Mouse (Mus musculus): ENCODE data around the gene Gas7. TPM values are rescaled to one million over a fixed set of nuclear protein-coding genes. Genes with fewer than 3 reads are reported as not detected.

The Gas7 gene
- polyA plus RNA-seq, 2 experiments = 9.8 to 18.2 TPM

- H3K9me3 ChIP-seq (ENCODE audit: control insufficient read depth, low read length) = no peaks in the 10 kb centered on the region
- no peak overlapping the region for H3K27ac ChIP-seq (replicated peaks; ENCODE audit: low read depth, low read length)
- no peak for ATAC-seq (ENCODE audit: low FRiP score, low read depth)
- no peak overlapping the region for H3K9ac ChIP-seq (ENCODE audit: low read depth, low read length, severe bottlenecking)
- H3K27me3 ChIP-seq (ENCODE audit: control insufficient read depth, insufficient read depth, low read length) = no peaks in the 10 kb centered on the region
- H3K4me1 ChIP-seq (ENCODE audit: control insufficient read depth, insufficient read depth, low read length) = no peaks in the 10 kb centered on the region
- no peak overlapping the region for H3K4me3 ChIP-seq (replicated peaks; ENCODE audit: low read length)
- no peak overlapping the region for H3K4me2 ChIP-seq (replicated peaks; ENCODE audit: low read depth, low read length, severe bottlenecking)
- no peak for DNase-seq (ENCODE audit: low spot score)
- WGBS = 43% methylated on average over 6 of the region's 6 CpGs
- no peaks in the 10 kb centered on the region for H3K36me3 ChIP-seq (ENCODE audit: control insufficient read depth, insufficient read depth, low read length)
- no peak for TF ChIP-seq POLR2A (IDR thresholded peaks at IDR 0.05; ENCODE audit: borderline replicate concordance, extremely low read depth, insufficient read depth, insufficient read length)
Observed at GRCm38 (mm10) chr11:67531926-67532565, 76.8 kb downstream of the Gas7 start.

- no peak for ATAC-seq (ENCODE audit: low FRiP score, low read depth)
- Histone ChIP-seq H3K27ac (replicated peaks; ENCODE audit: low read depth, low read length) (no peak overlapping the region), H3K9ac (ENCODE audit: low read depth, low read length, severe bottlenecking) (no peak overlapping the region), H3K4me3 (replicated peaks; ENCODE audit: low read length) (no peak overlapping the region), H3K4me2 (replicated peaks; ENCODE audit: low read depth, low read length, severe bottlenecking) (no peak overlapping the region), H3K36me3 (ENCODE audit: control insufficient read depth, insufficient read depth, low read length) (no peaks in the 10 kb centered on the region), H3K9me3 (ENCODE audit: control insufficient read depth, low read length) (no peaks in the 10 kb centered on the region), H3K27me3 (ENCODE audit: control insufficient read depth, insufficient read depth, low read length) (no peaks in the 10 kb centered on the region), H3K4me1 (ENCODE audit: control insufficient read depth, insufficient read depth, low read length) (no peaks in the 10 kb centered on the region)
- DNase-seq (ENCODE audit: low spot score) = no peak
- WGBS = 68% methylated on average over 10 of the region's 10 CpGs
- no peak for TF ChIP-seq POLR2A (IDR thresholded peaks at IDR 0.05; ENCODE audit: borderline replicate concordance, extremely low read depth, insufficient read depth, insufficient read length)
Observed at GRCm38 (mm10) chr11:67532728-67533127, 77.5 kb downstream of the Gas7 start.

GRCm38 (mm10) chr11:67533151-67533550, 77.9 kb downstream of the Gas7 start:
- Histone ChIP-seq H3K27ac (replicated peaks; ENCODE audit: low read depth, low read length) (no peak overlapping the region), H3K9ac (ENCODE audit: low read depth, low read length, severe bottlenecking) (no peak overlapping the region), H3K36me3 (ENCODE audit: control insufficient read depth, insufficient read depth, low read length) (no peaks in the 10 kb centered on the region), H3K4me3 (replicated peaks; ENCODE audit: low read length) (no peak overlapping the region), H3K4me1 (ENCODE audit: control insufficient read depth, insufficient read depth, low read length) (no peaks in the 10 kb centered on the region), H3K9me3 (ENCODE audit: control insufficient read depth, low read length) (no peaks in the 10 kb centered on the region), H3K4me2 (replicated peaks; ENCODE audit: low read depth, low read length, severe bottlenecking) (no peak overlapping the region), H3K27me3 (ENCODE audit: control insufficient read depth, insufficient read depth, low read length) (no peaks in the 10 kb centered on the region)
- no peak for DNase-seq (ENCODE audit: low spot score)
- no peak for ATAC-seq (ENCODE audit: low FRiP score, low read depth)
- 56% methylated on average over 6 of the region's 6 CpGs for WGBS
- TF ChIP-seq POLR2A (IDR thresholded peaks at IDR 0.05; ENCODE audit: borderline replicate concordance, extremely low read depth, insufficient read depth, insufficient read length) = no peak

GRCm38 (mm10) chr11:67535703-67536102, 80.5 kb downstream of the Gas7 start:
- no peak for TF ChIP-seq POLR2A (IDR thresholded peaks at IDR 0.05; ENCODE audit: borderline replicate concordance, extremely low read depth, insufficient read depth, insufficient read length)
- no peak overlapping the region for H3K9ac ChIP-seq (ENCODE audit: low read depth, low read length, severe bottlenecking)
- ATAC-seq (ENCODE audit: low FRiP score, low read depth) = no peak
- no peak overlapping the region for H3K27ac ChIP-seq (replicated peaks; ENCODE audit: low read depth, low read length)
- no peak overlapping the region for H3K4me2 ChIP-seq (replicated peaks; ENCODE audit: low read depth, low read length, severe bottlenecking)
- no peaks in the 10 kb centered on the region for H3K9me3 ChIP-seq (ENCODE audit: control insufficient read depth, low read length)
- WGBS = 93% methylated on average over 1 of the region's 1 CpGs
- no peaks in the 10 kb centered on the region for H3K4me1 ChIP-seq (ENCODE audit: control insufficient read depth, insufficient read depth, low read length)
- no peaks in the 10 kb centered on the region for H3K27me3 ChIP-seq (ENCODE audit: control insufficient read depth, insufficient read depth, low read length)
- no peak overlapping the region for H3K4me3 ChIP-seq (replicated peaks; ENCODE audit: low read length)
- no peaks in the 10 kb centered on the region for H3K36me3 ChIP-seq (ENCODE audit: control insufficient read depth, insufficient read depth, low read length)
- DNase-seq (ENCODE audit: low spot score) = no peak

GRCm38 (mm10) chr11:67536413-67536812, 81.2 kb downstream of the Gas7 start:
- H3K4me1 ChIP-seq (ENCODE audit: control insufficient read depth, insufficient read depth, low read length) = no peaks in the 10 kb centered on the region
- 68% methylated on average over 1 of the region's 1 CpGs for WGBS
- no peaks in the 10 kb centered on the region for H3K9me3 ChIP-seq (ENCODE audit: control insufficient read depth, low read length)
- TF ChIP-seq POLR2A (IDR thresholded peaks at IDR 0.05; ENCODE audit: borderline replicate concordance, extremely low read depth, insufficient read depth, insufficient read length) = no peak
- no peak overlapping the region for H3K9ac ChIP-seq (ENCODE audit: low read depth, low read length, severe bottlenecking)
- no peak overlapping the region for H3K27ac ChIP-seq (replicated peaks; ENCODE audit: low read depth, low read length)
- ATAC-seq (ENCODE audit: low FRiP score, low read depth) = no peak
- no peaks in the 10 kb centered on the region for H3K36me3 ChIP-seq (ENCODE audit: control insufficient read depth, insufficient read depth, low read length)
- H3K4me3 ChIP-seq (replicated peaks; ENCODE audit: low read length) = no peak overlapping the region
- DNase-seq (ENCODE audit: low spot score) = no peak
- no peak overlapping the region for H3K4me2 ChIP-seq (replicated peaks; ENCODE audit: low read depth, low read length, severe bottlenecking)
- H3K27me3 ChIP-seq (ENCODE audit: control insufficient read depth, insufficient read depth, low read length) = no peaks in the 10 kb centered on the region

All from limb, embryonic 14.5 days (tissue).